Mouse (Mus musculus) hindbrain, embryonic 11.5 days (tissue): ENCODE data around the gene Nfix. TPM values are rescaled to one million over a fixed set of nuclear protein-coding genes. Genes with fewer than 3 reads are reported as not detected.

Experiments
- ATAC-seq: fragments of 200-750 bp; cut with Nextera tagmentation; 2 replicates; pipeline ENCODE4 v1.8.0; 2017; ENCODE audit warnings: mild to moderate bottlenecking, moderate TSS enrichment, moderate library complexity; ENCODE audit not compliant: low FRiP score
- DNase-seq: peaks from one replicate; pipeline ENCODE4 v3.0.0-alpha.2; 2015; ENCODE audit warnings: low spot score
- H3K27ac ChIP-seq: fragments of 300-500 bp; sonication (generic); 2 replicates; pipeline ENCODE4 v1.5.1; 2014; ENCODE audit warnings: mild to moderate bottlenecking, low read depth, low read length
- H3K27me3 ChIP-seq: fragments of 300-500 bp; sonication (generic); 2 replicates; pipeline ENCODE4 v1.6.1; 2014; ENCODE audit warnings: mild to moderate bottlenecking, low read length, moderate library complexity, mixed read lengths; ENCODE audit not compliant: control insufficient read depth, insufficient read depth
- H3K36me3 ChIP-seq: fragments of 300-500 bp; sonication (generic); 2 replicates; pipeline ENCODE4 v1.6.1; 2014; ENCODE audit warnings: mild to moderate bottlenecking, low read length, moderate library complexity, mixed read lengths; ENCODE audit not compliant: control insufficient read depth, insufficient read depth
- H3K4me1 ChIP-seq: fragments of 300-500 bp; sonication (generic); replicated peaks from 2 replicates; pipeline ENCODE4 v1.6.1; 2014; ENCODE audit warnings: low read length, mixed read lengths; ENCODE audit not compliant: control insufficient read depth, insufficient read depth
- H3K4me2 ChIP-seq: fragments of 300-500 bp; sonication (generic); replicated peaks from 2 replicates; pipeline ENCODE4 v1.6.1; 2014; ENCODE audit warnings: mild to moderate bottlenecking, low read depth, low read length
- H3K4me3 ChIP-seq: fragments of 300-500 bp; sonication (generic); 2 replicates; pipeline ENCODE4 v1.5.1; 2014; ENCODE audit warnings: low read depth, low read length
- H3K9ac ChIP-seq: fragments of 300-500 bp; sonication (generic); 2 replicates; pipeline ENCODE4 v1.6.1; 2014; ENCODE audit warnings: low read depth, low read length
- H3K9me3 ChIP-seq: fragments of 300-500 bp; sonication (generic); 2 replicates; pipeline ENCODE4 v1.6.1; 2016; ENCODE audit warnings: low read length; ENCODE audit not compliant: control insufficient read depth
- WGBS: fragments of 180-500 bp; shearing (Covaris S2); extraction: QIAGEN DNeasy Blood & Tissue Kit; methylation state at CpG from one replicate; pipeline ENCODE4 v1.1.7; 2014; 5-methylcytosine and 5-hydroxymethylcytosine counted together
- polyA plus RNA-seq: library from polyadenylated mRNA; unstranded; fragments of >200 nt; fragmentation: Nextera tagmentation; extraction: Ambion mirVana; gene quantifications from 2 replicates; pipeline ENCODE4 v1.2.1, GENCODE M21; 2014

Gene Nfix
- polyA plus RNA-seq, 1 experiment from 2014 or later: 3.0 TPM

DNA sequence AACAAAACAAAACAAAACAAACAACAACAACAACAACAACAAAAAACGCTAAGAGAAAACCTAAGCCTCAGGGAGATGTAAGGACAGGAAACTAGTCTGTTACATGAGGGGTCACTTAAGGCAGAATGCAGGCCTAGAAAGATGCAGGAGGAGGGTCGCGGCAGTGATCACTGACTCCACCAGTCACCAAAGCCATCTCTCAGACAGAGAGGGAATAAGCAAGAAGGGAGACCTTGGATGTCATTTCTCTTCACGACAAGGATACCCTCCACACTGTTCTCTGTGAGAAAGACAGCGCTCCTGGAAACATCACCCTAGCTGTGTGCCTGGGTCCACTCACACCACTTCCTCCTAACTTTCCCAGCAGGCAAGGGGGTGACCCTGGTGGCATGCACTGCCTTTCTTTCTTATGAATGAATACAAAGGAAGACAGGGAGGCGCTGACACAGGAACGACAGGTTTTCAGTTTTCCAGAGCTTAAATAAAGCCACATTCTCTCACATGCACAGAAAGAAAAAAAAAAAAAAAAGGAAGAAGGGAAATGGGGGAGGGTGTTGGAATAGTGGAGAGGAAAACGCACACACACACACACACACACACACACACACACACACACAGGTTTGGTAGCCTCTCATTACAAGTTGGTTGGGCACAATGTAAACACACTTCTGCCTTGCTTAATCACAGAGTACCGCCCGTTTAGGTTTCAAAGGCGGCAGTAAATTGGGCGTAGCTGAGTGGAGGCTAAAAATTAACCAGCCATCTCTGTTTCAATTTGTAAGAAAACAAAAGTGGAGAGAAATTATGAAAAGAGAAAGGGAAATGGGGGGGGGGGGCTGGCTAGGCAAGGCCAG is 29.8 kb downstream of the Nfix start:
- no peak overlapping the region for H3K9ac ChIP-seq
- H3K4me3 ChIP-seq: no peak overlapping the region
- peaks cover 97% of the 10 kb centered on the region for H3K27me3 ChIP-seq
- no peaks in the 10 kb centered on the region for H3K9me3 ChIP-seq
- no peak overlapping the region for H3K4me2 ChIP-seq
- DNase-seq (peak; percentile 22), ATAC-seq (no peak)
- 30% methylated on average over 12 of the region's 12 CpGs for WGBS
- H3K36me3 ChIP-seq: no peaks in the 10 kb centered on the region
- no peak overlapping the region for H3K27ac ChIP-seq
- peaks cover 9% of the 10 kb centered on the region for H3K4me1 ChIP-seq

DNA sequence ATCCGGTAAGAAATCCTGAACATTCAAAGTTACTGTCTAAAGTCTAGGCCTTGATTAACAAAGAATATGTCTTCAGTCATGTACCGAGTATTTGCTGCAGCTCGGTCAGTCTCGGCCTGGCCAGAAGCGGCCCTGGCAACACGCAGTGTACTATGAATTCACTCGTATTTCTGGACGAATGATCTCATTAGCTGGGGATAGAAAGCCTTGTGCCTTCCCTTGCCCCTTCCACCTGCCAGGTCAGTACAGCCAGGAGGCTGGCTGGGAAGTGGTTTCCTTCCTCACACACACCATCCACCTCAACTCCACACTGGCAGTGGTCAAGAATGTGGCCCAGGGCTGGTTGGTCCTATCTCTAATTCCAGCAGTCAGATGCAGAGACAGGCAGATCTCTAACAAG is 30.8 kb downstream of the Nfix start:
- Histone ChIP-seq H3K27ac (no peak overlapping the region), H3K4me3 (no peak overlapping the region), H3K27me3 (peaks cover 97% of the 10 kb centered on the region), H3K4me1 (peaks cover 13% of the 10 kb centered on the region), H3K36me3 (no peaks in the 10 kb centered on the region), H3K4me2 (no peak overlapping the region), H3K9me3 (no peaks in the 10 kb centered on the region), H3K9ac (no peak overlapping the region)
- ATAC-seq (no peak), DNase-seq (no peak)
- 84% methylated on average over 8 of the region's 8 CpGs for WGBS

DNA sequence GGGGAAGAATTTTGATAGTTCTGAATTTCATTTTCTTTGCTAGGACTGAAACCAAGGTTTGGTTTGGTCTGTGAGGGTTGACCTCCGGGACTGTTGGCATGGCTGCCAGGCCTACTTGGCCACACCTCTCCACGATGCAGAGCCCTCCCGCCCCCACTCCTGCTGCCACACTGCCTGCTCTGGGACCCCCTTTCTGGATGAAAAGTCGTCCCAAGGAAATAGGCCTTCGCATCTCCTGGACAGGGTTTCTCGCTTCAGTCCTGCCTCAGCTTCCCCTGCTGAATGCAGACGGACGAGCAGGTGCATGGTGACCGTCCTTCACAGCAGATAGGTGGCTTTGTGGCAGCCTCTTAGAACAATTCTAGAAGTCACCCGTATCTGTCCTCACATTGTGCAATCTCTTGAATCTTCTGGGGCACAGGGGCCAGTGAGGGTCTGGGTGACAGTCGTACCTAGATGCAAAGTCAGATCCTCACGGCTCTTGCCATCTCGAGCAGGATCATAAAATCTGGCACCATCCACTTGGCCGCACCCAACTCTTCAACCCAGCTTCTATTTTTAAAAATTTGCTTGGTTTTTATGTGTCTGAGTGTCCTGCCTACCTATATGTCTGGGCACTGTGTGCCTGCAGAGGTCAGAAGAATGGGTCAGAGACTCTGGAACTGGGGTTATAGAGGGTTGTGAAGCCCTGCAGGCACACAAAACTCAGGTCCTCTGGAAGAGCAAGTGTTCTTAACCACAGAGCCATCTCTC is 31.6 kb downstream of the Nfix start:
- H3K9ac ChIP-seq: no peak overlapping the region
- H3K9me3 ChIP-seq: no peaks in the 10 kb centered on the region
- no peak for DNase-seq
- 87% methylated on average over 14 of the region's 14 CpGs for WGBS
- H3K4me2 ChIP-seq: no peak overlapping the region
- H3K27ac ChIP-seq: no peak overlapping the region
- no peaks in the 10 kb centered on the region for H3K36me3 ChIP-seq
- no peak overlapping the region for H3K4me3 ChIP-seq
- H3K4me1 ChIP-seq: peaks cover 13% of the 10 kb centered on the region
- H3K27me3 ChIP-seq: peaks cover 97% of the 10 kb centered on the region
- no peak for ATAC-seq

DNA sequence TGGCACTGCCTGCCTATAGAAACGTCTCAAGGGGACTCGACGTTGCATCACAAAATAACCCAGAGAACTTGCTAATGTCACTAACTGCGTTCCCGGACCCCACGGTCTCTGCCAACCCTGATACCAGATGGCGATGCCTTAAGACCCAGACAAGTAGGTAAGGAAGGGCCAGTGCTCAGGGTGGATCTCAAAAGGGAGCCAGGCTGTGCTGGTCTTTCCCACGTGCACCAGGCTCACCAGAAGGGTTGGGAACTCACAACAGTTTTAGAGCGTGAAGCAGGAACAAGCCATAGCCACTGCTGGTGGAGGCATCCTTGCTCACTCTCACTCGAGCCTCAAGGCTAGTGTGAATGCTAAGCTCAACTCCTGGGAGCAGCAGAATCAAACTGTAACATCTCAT is 32.9 kb downstream of the Nfix start:
- Histone ChIP-seq H3K4me3 (no peak overlapping the region), H3K27ac (no peak overlapping the region), H3K27me3 (peaks cover 97% of the 10 kb centered on the region), H3K9me3 (no peaks in the 10 kb centered on the region), H3K4me2 (no peak overlapping the region), H3K4me1 (peaks cover 13% of the 10 kb centered on the region), H3K9ac (no peak overlapping the region), H3K36me3 (no peaks in the 10 kb centered on the region)
- DNase-seq: no peak
- 81% methylated on average over 10 of the region's 10 CpGs for WGBS
- ATAC-seq: no peak

DNA sequence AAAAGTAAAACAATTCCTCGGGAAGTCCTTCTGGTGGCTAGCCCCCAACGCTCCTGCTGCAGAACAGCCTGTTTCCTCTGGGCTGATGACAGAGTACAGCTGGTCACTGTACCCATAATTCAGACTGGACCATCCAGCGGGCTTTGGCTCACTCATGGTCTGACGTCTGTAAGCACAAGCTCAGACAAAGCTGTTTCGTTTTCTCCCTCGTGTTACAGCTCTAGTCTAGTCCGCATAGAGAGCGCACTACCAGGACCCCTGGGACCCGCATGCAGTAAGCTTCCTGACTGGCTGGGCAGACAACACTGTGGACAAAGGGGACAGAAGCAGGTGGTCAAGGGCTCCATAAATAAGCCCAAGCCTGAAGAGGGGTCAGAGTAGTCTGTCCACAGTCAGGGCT is 33.7 kb downstream of the Nfix start:
- ATAC-seq (no peak), DNase-seq (peak; percentile 30)
- Histone ChIP-seq H3K27me3 (peaks cover 95% of the 10 kb centered on the region), H3K9me3 (no peaks in the 10 kb centered on the region), H3K4me1 (peaks cover 10% of the 10 kb centered on the region), H3K4me2 (no peak overlapping the region), H3K27ac (no peak overlapping the region), H3K4me3 (no peak overlapping the region), H3K9ac (no peak overlapping the region), H3K36me3 (no peaks in the 10 kb centered on the region)
- 55% methylated on average over 9 of the region's 9 CpGs for WGBS

DNA sequence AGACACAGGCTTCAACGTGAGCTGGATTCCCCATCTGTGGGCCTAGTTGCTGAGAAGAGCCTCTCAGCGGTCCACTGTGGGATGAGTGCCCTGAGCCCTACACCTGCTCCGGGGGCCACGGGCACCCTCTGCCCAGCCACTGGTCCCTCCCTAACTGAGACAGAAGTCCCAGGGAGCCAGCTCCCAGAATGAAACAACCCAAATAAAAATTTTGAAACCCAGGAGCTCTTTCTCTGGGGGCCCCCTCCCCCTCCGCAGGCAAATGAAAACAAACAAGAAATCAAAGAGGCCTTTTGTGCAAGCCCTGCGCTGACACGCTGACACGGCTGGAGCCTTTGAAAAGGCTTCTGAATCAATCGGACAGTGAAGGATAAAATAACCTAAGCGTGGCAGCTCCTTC is 34.5 kb downstream of the Nfix start:
- 7% methylated on average over 10 of the region's 10 CpGs for WGBS
- Histone ChIP-seq H3K27me3 (peaks cover 95% of the 10 kb centered on the region), H3K4me1 (peaks cover 12% of the 10 kb centered on the region), H3K27ac (no peak overlapping the region), H3K9me3 (no peaks in the 10 kb centered on the region), H3K36me3 (no peaks in the 10 kb centered on the region), H3K4me2 (no peak overlapping the region), H3K4me3 (no peak overlapping the region), H3K9ac (no peak overlapping the region)
- ATAC-seq (no peak), DNase-seq (peak; percentile 43)

DNA sequence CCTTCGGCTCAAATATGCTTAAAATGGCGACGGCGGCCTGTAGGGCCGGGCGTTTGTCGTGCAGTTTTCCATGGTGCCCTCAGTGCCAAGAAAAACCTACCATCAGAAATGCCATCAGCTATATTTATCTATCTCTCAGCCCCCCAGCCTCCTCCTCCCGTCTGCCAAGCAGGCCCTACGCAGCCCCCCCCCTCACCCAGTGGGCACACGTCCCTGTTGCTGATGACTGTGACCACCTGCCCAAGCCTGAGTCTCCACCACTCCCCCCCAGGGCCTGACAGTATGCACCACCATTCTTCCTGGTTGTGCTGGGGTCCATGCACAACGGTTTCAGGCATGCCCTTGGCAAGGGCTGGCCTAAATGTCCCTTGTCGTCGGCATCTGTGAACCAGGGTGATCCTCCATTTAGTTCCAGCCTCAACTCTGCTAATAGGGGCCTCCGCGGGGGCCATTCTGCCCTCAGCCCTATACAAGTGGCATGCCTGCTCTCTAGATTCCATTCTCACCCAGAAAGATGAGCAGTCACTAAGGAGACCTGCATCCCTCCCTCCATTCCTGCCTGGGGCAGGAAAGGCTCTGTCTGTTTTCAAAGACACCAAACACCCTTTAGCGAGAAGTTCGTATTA is 35.2 kb downstream of the Nfix start:
- no peak overlapping the region for H3K4me2 ChIP-seq
- peaks cover 93% of the 10 kb centered on the region for H3K27me3 ChIP-seq
- DNase-seq: no peak
- no peak overlapping the region for H3K9ac ChIP-seq
- H3K36me3 ChIP-seq: no peaks in the 10 kb centered on the region
- no peak for ATAC-seq
- peaks cover 12% of the 10 kb centered on the region for H3K4me1 ChIP-seq
- H3K9me3 ChIP-seq: no peaks in the 10 kb centered on the region
- WGBS: 76% methylated on average over 17 of the region's 17 CpGs
- H3K27ac ChIP-seq: no peak overlapping the region
- H3K4me3 ChIP-seq: no peak overlapping the region

DNA sequence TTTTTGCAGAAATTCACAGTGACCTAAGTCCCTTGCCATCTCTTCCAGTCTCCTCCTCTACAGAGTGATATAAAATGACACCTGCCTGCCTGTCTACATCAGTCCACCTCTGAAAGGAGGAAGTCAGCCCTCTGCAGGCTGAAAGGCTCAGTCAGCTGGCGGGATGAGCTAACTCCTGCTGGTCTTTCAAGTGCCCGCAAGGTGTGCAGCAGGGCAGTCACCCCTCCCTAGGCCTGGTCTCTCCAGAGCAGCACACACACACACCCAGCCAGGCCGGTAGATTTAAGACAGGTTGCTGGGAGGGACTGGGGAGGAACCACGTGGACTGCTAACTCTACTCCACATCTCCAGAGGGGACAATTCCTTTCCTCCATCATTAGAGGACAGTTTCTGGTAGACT is 36.0 kb downstream of the Nfix start:
- H3K4me3 ChIP-seq: no peak overlapping the region
- peaks cover 91% of the 10 kb centered on the region for H3K27me3 ChIP-seq
- no peak for DNase-seq
- H3K9ac ChIP-seq: no peak overlapping the region
- H3K4me1 ChIP-seq: peaks cover 12% of the 10 kb centered on the region
- H3K4me2 ChIP-seq: no peak overlapping the region
- no peaks in the 10 kb centered on the region for H3K9me3 ChIP-seq
- H3K36me3 ChIP-seq: no peaks in the 10 kb centered on the region
- no peak overlapping the region for H3K27ac ChIP-seq
- no peak for ATAC-seq
- WGBS: 58% methylated on average over 4 of the region's 4 CpGs
